Mouse (Mus musculus) yolk sac, embryonic 10.5 days (tissue): ENCODE data around the gene Sorl1.

Experiments used
- DNase-seq: peaks from one replicate; pipeline ENCODE4 v3.0.0-alpha.2; 2017; ENCODE audit warnings: low spot score

Sorl1 gene

DNA sequence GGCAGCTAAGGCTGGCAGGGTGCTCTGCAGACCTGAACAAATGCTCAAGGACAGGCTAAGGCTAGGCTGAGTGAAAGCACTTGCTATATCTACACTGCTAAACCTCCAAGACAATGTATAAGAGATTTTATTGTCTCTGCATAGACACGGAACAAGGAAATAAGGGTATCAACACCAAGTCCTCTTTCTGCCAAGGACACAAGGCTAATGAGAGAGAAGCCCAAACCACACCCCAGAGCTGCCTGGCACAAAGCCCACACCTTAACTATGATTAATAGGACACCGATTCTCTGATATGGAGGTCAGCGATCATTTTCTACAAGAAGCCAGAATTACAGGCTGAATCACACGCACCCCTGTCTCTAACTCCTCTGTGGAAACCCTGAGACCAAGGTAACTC is 120.0 kb downstream of the Sorl1 start:
- DNase-seq = no peak

DNA sequence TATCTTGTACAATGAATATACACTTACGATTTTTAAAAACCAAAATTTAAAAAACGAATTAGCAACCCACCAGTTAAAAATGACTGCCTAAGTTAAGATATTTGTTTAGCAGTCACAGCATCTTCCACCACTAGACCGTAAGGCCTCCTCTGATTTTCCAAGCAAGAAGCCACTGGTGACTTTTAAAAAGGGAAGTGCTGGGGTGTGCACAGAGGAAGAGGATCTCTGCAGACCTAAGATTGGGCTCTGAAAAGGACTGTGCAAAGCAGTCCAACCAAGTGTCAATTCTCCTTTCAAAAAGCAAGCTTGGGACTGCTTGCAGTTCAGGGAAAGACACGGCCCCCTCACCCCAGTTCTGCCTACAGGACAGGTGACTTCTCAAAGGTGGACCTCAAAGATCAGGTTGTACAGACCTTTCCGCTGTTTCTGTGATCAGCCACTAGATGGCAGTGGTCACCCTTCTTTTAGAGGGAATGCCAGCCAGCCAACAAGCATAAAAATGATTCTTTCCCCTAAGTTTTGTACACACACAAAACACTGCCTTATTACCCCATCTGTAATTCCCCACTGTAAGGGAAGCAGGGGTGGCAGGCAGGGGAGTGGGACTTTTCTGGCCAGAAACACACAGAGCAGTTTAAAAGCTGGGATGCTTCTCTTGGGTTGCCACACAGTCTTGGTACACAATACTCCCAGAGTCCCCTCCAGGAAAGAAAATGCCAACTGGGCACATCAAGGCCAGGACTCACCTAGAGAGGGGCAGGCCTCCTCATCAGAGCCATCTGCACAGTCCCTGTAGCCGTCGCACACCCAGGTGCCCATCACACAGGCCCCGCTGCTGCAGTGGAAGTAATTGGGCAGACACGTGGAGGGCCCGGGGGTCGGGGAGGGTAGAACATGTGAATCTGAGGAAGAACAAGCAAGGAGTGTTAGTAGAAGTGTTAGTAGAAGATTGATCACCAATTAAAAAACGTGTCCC is 124.3 kb downstream of the Sorl1 start:
- DNase-seq = peak; percentile 23

DNA sequence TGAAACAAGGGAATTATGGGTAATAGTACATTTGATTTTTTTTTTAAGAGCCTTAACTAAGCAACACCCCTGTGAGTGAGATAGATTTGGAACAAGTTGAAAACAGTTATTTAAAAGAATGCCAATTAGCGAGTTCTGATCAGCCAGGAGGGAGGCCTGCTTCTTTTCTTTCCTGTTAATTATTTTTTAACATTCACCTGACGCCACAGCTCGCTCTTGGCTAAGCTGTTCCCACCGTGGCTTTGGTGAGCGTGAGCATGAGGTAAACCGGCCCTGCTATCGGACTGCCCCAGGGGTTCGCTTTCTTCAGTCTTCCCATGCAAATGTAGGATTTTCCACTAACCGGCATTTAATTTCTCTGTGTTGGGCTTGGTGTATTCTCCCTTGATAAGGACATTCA is 128.8 kb downstream of the Sorl1 start:
- no peak for DNase-seq

DNA sequence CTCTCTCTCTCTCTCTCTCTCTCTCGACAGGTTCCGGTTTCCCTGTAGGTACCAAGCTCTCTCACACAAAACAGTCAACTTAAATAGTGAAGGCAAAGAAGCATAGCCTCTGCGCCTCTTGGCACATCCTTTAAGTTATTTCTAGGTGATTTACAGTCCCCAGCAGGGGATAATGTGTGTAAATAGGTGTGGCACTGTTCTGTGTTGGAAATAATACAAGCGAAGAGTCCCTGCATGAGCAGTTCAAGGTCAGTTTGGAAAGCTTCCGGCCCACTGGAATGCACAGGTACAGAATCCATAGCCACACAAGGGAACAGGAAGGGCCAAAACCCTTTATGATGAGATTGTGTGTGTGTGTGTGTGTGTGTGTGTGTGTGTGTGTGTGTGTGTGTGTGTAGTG is 130.3 kb downstream of the Sorl1 start:
- no peak for DNase-seq

DNA sequence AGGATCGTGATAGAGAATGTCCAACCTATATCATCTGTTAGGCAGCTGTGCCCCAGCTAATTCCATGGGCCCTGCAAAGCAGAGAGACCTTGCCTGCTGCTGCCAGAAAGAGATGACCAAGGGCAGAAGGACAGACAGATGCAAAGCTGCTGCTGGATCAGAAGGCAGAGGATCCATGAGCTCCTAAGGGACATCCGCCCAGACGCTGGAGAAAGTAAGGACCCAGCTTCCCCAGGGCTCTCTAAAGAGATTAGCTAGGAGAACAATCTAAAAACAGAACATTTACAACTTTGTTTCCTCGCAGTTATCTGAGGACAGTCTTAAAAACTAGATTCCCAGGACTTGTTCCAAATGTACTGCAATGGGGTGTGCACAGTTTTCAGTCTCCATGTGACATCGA is 131.3 kb downstream of the Sorl1 start:
- DNase-seq = no peak

DNA sequence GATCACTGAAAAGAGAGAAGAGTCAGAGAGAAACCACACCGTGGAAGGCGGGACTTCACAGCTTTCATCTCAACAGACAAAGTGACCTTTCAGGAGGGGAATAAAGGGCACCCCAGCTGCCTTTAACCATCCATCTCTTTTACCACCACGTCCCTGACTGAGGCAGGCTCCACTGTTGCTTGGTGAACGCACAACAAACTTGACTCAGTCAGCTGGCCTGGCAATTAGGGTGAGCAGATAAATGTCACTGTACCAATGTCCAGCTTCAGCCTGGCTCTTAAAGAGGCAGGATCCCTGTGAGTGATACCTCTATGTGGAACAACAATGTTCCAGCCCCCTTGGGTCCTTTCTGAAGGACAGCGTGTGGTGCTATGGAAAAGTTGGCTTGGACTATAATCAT is 138.5 kb downstream of the Sorl1 start:
- DNase-seq = no peak

DNA sequence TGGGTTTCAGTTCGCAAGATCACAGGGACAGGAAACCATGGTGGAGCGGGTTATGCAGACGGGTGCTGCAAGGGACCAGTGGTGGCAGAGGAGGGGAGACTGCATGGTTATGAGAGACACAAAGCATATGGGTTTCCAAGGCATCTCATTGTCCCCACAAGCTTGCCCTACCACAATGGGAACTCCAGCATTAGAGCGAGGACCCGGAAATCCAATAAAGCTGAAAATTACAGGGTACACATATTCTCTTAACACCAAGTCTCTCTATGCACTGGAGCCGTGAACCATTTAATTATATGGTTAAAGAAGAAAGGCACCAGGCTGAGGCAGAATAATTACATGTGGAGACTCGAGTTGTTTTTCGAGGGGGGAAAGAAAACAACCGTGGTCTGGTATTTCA is 139.0 kb downstream of the Sorl1 start:
- no peak for DNase-seq

DNA sequence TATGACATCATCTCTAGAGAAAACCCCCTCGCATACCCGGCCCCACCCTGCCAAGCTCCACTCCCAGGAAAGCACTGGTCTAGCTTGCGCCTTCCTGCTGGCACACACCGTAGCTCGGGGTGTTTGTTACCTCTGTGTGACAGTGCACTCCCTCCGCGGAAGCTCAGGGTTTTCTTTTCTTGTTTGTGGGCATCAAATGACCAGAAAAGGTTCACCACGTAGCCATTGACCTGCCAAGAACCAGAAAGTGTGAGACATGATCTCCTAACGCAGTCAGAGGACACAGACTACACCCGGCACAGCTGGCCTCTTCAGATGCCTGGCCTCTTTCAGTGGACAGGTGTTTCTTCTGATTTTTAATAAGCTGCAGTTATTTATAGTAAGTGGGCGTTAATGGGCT is 139.8 kb downstream of the Sorl1 start:
- no peak for DNase-seq

DNA sequence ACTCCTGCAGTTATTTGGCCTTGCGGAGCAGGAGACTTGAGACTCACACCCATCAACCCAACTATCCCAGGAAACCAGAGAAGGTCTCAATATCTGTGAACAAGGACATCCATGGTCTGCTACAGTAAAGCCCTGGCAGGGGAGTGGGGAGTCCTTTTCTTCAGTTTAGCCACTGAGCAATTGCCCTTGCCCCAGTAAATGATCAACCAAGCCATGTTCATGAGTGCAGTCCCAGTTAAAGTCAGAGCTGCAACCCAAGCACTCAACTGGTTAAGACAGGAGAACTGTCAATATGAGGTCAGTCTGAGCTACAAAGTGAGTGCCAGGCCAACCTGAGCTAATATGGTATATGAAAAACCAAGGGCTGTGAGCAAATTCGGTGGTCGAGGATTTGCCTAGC is 140.8 kb downstream of the Sorl1 start:
- DNase-seq = no peak

DNA sequence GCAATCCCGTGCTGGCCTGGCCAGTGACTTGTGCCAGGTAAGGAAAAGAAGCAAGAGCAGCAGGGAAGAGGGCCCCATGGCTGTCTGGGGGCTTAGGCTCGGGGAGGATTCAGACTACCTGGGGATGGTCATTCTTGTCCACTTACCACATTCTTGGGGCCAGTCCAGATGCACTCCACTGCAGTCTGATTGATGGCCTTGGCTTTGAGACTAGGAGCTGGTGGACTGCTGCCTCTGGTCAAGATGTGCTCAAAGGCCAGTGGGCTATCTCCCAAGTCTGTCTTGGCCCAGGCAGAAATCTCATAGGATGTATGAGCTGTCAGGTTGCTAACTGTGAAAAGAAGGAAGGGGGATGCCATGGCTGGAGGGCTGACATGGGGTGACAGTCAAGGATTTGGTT is 141.3 kb downstream of the Sorl1 start:
- no peak for DNase-seq

DNA sequence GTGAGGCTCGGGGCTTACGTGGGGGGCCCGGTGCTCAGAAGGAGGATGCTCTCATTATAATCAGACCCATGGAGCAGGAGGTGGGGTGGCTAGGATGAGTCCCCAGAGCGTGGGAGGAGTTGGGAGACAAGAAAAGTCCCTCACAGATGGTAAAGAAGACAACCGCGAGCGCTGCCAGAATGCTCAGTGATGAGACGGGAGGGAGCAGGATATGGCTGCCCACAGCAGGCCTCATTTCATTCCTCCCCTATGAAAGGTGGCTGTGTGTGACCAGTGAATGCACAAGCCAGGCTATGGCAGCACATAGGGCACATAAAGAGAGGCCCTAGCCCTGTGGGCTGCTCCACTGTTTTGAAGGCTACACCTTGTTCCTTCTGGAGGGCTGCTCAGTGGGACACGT is 142.1 kb downstream of the Sorl1 start:
- DNase-seq = no peak

DNA sequence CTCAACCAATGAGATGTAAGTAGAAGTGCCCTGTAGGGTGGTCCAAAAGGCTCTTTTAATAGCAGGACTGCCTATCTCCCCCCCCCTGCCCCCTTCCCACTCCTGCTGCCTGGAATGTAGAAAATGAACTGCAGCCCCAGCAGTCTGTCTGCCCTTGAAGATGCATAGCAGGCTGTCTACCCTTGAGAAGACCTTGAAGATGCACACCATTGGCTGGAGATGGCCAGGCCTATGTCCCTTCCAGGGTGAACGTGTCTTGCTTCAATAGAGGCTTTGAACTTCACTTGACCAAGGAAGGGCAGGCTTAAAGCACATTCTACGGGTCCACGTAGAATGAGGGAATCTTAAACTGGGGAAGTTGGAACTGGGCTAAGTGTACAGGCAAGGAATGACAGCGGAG is 142.8 kb downstream of the Sorl1 start:
- DNase-seq = no peak

DNA sequence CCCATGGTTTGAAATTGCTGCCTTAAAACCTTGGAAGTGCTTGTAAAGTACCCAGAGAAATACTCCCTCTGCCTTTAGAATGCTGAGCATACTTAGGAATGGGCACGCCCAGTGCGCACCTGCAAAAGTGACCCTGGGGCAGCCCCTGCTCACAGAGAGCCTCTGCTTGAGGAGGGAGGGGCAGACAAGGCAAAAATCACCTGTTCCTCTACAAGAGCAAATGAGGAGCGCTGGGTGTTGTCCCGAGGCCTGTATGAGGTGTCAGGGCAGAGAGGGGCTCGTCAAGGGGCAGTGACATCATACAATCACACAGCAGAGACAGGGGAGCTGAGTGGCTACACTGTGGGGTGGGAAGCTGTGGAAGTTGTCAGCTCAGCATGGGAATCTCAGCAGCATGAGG is 143.3 kb downstream of the Sorl1 start:
- DNase-seq = no peak

DNA sequence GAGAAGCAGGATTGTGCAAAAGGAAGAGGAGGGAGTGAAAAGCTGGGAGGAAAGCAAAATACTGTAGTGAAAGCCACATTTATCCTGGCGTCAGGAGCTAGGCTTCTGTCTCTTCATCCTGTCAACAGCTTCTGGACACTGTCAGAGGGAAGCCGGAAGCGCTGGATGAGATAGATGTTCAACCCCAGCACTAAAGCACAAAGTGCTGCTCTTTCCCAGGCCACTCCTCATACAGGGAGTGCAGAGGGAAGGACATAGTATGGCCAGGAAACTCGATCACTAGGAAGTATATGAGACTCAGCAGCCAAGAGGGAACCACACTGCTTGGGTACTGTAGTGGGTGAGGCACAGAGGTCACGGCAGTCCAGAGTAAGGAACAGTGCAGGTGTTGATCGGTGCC is 145.7 kb downstream of the Sorl1 start:
- peak; percentile 39 for DNase-seq

DNA sequence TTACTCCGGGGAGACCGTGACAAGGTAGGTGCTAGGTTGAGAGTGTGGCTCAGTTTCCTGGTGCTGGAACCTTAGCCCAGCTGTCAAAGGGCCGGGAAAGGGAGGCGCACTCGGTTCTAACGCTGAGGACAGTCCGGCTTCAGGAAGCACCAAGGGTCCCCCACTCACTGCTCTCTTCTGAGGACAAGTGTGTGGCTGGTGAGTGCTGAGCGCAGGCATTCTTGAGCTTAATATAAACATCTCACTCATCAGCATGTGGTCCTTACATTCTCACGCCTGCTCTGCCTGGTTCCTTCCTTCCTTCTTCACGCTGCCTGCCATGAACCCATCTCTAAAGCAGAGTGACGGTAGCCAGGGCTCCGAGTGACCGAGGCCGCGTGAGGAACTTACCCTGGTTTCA is 148.1 kb downstream of the Sorl1 start:
- DNase-seq = no peak

DNA sequence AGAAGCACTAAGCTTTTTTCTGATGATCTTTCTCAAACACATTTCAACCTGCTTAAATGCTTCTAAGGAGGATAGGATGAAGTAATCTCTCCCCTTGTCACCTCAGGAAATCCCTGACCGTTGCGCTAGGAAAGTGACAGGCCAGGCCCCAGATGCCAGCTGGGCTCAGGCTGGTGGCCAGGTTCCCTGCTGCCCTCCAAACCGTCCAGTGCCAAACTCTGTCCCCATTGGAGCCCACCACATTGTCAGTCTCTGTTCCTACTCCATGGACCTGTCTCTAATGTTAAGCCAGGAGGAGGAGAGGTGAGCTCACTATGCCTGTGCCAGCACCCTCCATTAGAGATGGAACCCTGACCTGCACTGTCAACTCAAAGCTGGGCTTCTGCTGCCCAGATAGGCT is 149.4 kb downstream of the Sorl1 start:
- no peak for DNase-seq

DNA sequence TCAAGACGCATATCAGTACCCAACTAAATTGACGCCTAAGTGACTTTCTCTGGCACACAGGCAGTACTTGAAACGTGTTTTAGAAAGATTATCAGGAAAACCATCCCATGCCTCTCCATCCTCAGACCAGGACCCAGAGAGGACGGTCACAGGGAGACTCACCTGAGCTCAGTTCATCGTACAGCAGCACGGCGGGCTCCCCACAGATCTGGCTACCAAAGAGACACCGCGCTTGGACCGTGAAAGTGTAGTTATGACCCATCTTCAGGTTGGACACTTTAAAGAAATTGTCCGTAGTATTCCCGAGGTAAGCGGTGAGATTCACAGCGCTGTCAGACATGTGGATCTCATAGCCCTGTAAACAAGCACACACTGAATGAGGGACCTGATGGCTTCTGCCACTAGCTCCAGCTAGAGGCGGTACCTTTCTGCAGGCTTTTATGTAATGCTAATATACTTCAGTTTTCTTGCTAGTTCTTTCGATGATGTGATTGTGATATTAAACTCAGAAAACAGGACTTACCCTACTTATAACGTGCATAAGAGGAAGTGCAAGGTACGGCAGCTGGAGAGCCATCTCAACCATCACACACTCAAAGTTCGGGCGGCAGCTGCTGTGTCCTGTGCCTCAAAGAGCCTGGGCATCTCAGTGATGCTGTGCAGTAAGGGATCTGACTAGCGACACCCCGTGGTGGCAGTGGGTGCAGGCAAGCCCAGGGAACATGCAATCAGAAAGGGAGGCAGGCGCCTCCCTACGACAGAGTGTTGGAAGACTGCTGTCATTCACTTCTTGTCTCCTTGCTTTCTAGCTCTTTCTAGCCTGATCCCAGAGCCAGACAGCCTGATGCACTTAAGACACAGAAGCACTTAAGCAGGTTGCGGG is 150.1 kb downstream of the Sorl1 start:
- no peak for DNase-seq

DNA sequence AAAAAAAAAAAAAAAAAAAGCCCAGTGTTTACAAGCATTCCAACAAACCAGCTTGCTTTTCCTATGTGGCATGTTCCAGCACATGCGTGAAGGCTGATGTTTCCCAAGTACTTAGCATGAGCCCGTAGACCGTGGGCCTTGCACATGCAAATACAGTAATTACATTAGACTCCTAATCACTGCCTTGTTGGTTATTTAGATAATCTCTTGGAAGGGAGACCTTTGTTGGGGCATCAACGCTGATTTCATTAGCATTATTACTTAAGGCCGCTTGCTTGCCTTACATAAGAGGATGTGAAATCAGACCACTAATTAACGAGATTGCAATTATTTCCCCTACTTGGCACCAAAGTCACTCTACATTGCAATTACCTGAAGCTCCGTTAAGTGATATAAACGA is 154.1 kb downstream of the Sorl1 start:
- no peak for DNase-seq

DNA sequence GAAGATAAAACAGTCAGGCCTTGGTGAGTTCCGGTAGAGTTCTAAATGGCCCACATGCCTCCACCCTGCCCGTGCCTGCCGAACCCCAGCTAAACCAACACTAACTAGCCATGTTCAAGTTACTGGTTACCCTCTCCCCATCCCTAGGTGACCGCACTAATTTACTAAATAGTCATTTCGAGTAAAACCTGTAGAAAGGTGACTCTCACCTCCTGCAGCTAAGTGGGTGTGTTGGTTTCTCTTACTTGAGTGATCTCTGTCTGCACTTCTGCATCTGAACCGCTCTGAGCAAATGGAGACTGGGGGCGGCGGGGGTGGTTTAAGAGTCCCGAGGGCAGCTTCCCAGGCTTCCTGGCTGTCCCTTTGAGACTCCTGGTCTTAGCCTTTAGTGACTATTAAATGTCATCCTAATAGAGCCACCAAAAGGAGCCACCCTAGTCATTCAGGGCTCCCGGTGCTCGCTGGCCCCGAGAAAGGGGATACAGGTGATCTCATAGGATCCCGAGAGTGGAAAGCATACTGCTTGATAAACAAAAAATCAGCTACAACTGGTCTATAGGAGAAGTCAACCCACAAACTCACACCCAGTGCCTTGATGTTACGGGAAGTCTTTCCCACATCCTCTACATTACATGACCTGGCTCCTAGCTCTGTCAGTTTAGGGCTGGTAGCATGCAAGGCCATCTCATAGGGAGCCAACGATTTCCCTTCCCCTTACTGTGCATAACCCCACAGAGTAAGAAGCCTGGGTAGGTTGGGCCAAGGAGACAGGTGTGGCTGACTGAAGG is 155.2 kb downstream of the Sorl1 start:
- DNase-seq = no peak

DNA sequence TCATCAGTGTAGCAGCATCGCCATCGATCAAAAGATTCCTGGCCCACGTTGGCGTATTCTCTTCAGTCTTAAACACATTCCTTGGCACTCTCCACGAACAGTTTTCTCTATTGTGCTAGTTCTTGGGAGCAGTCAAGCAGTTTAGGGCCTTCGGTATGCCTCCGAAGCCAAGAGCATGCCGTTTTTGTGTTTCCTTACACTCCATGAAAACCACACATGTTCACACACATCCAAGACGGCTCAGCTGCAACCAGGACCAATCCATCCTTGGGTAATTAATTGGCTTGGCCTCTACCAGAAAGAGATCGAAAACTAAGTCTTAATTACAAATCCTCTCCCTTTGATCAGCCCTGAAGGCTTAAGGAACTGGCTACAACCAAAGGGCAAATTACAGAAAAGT is 162.8 kb downstream of the Sorl1 start:
- no peak for DNase-seq

DNA sequence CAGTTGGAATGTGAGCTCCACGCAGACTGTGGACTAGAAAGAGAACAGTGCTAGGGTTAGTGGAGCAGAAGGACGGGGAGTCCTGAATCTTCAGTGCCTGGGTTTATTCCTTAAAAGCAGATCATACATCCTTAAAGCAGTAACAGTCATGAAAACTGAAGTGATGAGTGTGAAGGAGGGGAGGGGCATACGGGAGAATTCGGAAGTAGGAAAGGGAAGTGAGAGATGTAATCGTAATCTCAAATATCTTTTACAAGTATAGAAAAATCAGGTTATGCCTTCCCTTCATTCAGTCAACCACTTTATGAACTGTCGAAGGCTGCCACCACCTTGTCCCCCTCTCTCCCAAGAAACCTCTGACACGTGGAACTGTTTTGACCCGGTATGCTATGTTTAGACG is 165.8 kb downstream of the Sorl1 start:
- no peak for DNase-seq

DNA sequence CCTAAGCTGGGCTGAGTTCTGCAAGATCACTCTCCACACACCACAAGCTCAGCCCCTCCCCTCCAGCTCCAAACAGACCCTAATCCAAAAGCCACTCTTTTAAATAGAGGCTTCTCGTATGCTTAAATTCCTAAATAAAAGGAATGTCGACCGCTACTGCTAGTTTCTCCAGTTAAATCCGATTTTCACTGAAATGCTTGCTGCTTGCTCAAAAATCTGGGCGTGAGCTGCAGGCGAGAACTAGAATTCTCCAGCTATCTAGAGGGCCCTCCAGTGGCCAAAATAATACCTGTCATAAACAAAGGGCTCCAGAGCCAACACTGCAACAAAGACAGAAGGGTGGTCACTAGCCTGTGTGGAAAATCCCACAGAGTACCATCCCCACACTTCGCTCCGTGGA is 170.6 kb downstream of the Sorl1 start:
- peak; percentile 23 for DNase-seq
